Mouse (Mus musculus): Measurements from ENCODE around the gene Fam162a. TPM values are rescaled to one million over a fixed set of nuclear protein-coding genes. Genes with fewer than 3 reads are reported as not detected.
"Not testable (repeated sequence)": the region's sequence is repeated elsewhere in the genome, so short reads cannot be mapped to it uniquely, and the experiment has no call there.

Fam162a gene
- polyA plus RNA-seq (2016; fragmentation: Nextera tagmentation; extraction: Ambion mirVana): 311 and 320 TPM in 2 replicates

GRCm38 (mm10) chr16:36071450-36072379 lies at the start of gene Fam162a, which contains the start of gene Ccdc58:
Fam162a (minus strand) TSS chr16:36071594.
Ccdc58 (plus strand) TSS chr16:36071685.
- H3K4me2 ChIP-seq (replicated peaks): peak within 1 kb of the TSS; percentile 62
- H3K27ac ChIP-seq: peak within 1 kb of the TSS; percentile 98
- H3K9me3 ChIP-seq: no peaks in the 10 kb centered on the region
- H3K4me1 ChIP-seq: peaks cover 10% of the 10 kb centered on the region
- no peaks in the 10 kb centered on the region for H3K27me3 ChIP-seq
- peak; percentile 93 for ATAC-seq (ENCODE audit: insufficient number of reproducible peaks, insufficient read depth, low FRiP score, low TSS enrichment)
- peak within 1 kb of the TSS; percentile 77 for H3K4me3 ChIP-seq
- H3K36me3 ChIP-seq: no peaks in the 10 kb centered on the region
- WGBS: under 1% methylated on average over 81 of the region's 81 CpGs
- H3K9ac ChIP-seq: peak within 1 kb of the TSS; percentile 80

- H3K9ac ChIP-seq; H3K27me3 ChIP-seq; H3K27ac ChIP-seq; H3K4me2 ChIP-seq (replicated peaks); H3K4me1 ChIP-seq; H3K36me3 ChIP-seq; H3K9me3 ChIP-seq; H3K4me3 ChIP-seq; ATAC-seq (ENCODE audit: insufficient number of reproducible peaks, insufficient read depth, low FRiP score, low TSS enrichment): not testable (repeated sequence)
- 87% methylated on average over 6 of the region's 6 CpGs for WGBS
These were observed 44.4 kb upstream of the Fam162a start for GRCm38 (mm10) chr16:36115751-36116150.

GRCm38 (mm10) chr16:36111486-36111885 lies 40.1 kb upstream of the Fam162a start:
- not testable (repeated sequence) for H3K9ac ChIP-seq; H3K36me3 ChIP-seq; H3K4me1 ChIP-seq; ATAC-seq (ENCODE audit: insufficient number of reproducible peaks, insufficient read depth, low FRiP score, low TSS enrichment); H3K27me3 ChIP-seq; H3K4me2 ChIP-seq (replicated peaks); H3K27ac ChIP-seq; H3K9me3 ChIP-seq; H3K4me3 ChIP-seq

- no peaks in the 10 kb centered on the region for H3K4me1 ChIP-seq
- H3K9me3 ChIP-seq: no peaks in the 10 kb centered on the region
- H3K4me3 ChIP-seq: no peak overlapping the region
- no peaks in the 10 kb centered on the region for H3K27me3 ChIP-seq
- no peak overlapping the region for H3K9ac ChIP-seq
- 88% methylated on average over 1 of the region's 1 CpGs for WGBS
- H3K4me2 ChIP-seq (replicated peaks): no peak overlapping the region
- no peaks in the 10 kb centered on the region for H3K36me3 ChIP-seq
- no peak overlapping the region for H3K27ac ChIP-seq
- no peak for ATAC-seq (ENCODE audit: insufficient number of reproducible peaks, insufficient read depth, low FRiP score, low TSS enrichment)
These were observed 30.8 kb upstream of the Fam162a start for GRCm38 (mm10) chr16:36102211-36102610.

- Histone ChIP-seq H3K4me3 (no peak overlapping the region), H3K9ac (no peak overlapping the region), H3K9me3 (no peaks in the 10 kb centered on the region), H3K27ac (no peak overlapping the region), H3K4me1 (no peaks in the 10 kb centered on the region), H3K27me3 (no peaks in the 10 kb centered on the region), H3K4me2 (replicated peaks) (no peak overlapping the region), H3K36me3 (no peaks in the 10 kb centered on the region)
- 81% methylated on average over 1 of the region's 1 CpGs for WGBS
- ATAC-seq (ENCODE audit: insufficient number of reproducible peaks, insufficient read depth, low FRiP score, low TSS enrichment): no peak
These were observed 30.1 kb upstream of the Fam162a start for GRCm38 (mm10) chr16:36101526-36101925.

- not testable (repeated sequence) for H3K36me3 ChIP-seq; H3K4me3 ChIP-seq; H3K9me3 ChIP-seq; H3K27ac ChIP-seq; H3K27me3 ChIP-seq; H3K4me1 ChIP-seq; H3K9ac ChIP-seq; H3K4me2 ChIP-seq (replicated peaks); ATAC-seq (ENCODE audit: insufficient number of reproducible peaks, insufficient read depth, low FRiP score, low TSS enrichment)
- 89% methylated on average over 12 of the region's 12 CpGs for WGBS
These were observed 26.6 kb upstream of the Fam162a start for GRCm38 (mm10) chr16:36097813-36098499.

- Histone ChIP-seq H3K27me3 (no peaks in the 10 kb centered on the region), H3K4me3 (no peak overlapping the region), H3K9ac (no peak overlapping the region), H3K27ac (no peak overlapping the region), H3K4me2 (replicated peaks) (no peak overlapping the region), H3K9me3 (no peaks in the 10 kb centered on the region), H3K36me3 (peaks cover 15% of the 10 kb centered on the region; the same call in 1 of the 2 replicates), H3K4me1 (no peaks in the 10 kb centered on the region)
- WGBS: 78% methylated on average over 3 of the region's 3 CpGs
- ATAC-seq (ENCODE audit: insufficient number of reproducible peaks, insufficient read depth, low FRiP score, low TSS enrichment): no peak
These were observed 22.7 kb upstream of the Fam162a start for GRCm38 (mm10) chr16:36094079-36094478.

- no peak overlapping the region for H3K4me3 ChIP-seq
- ATAC-seq (ENCODE audit: insufficient number of reproducible peaks, insufficient read depth, low FRiP score, low TSS enrichment): no peak
- H3K4me1 ChIP-seq: no peaks in the 10 kb centered on the region
- 83% methylated on average over 11 of the region's 11 CpGs for WGBS
- H3K4me2 ChIP-seq (replicated peaks): no peak overlapping the region
- H3K27me3 ChIP-seq: no peaks in the 10 kb centered on the region
- no peak overlapping the region for H3K27ac ChIP-seq
- H3K36me3 ChIP-seq: peaks cover 33% of the 10 kb centered on the region
- H3K9me3 ChIP-seq: no peaks in the 10 kb centered on the region
- H3K9ac ChIP-seq: no peak overlapping the region
These were observed 19.6 kb upstream of the Fam162a start for GRCm38 (mm10) chr16:36090785-36091509.

GRCm38 (mm10) chr16:36089850-36090616 lies 18.6 kb upstream of the Fam162a start:
- Histone ChIP-seq H3K27me3 (no peaks in the 10 kb centered on the region), H3K9ac (no peak overlapping the region), H3K9me3 (no peaks in the 10 kb centered on the region), H3K4me1 (no peaks in the 10 kb centered on the region), H3K36me3 (peaks cover 42% of the 10 kb centered on the region), H3K27ac (no peak overlapping the region), H3K4me3 (no peak overlapping the region), H3K4me2 (replicated peaks) (no peak overlapping the region)
- WGBS: 81% methylated on average over 8 of the region's 8 CpGs
- ATAC-seq (ENCODE audit: insufficient number of reproducible peaks, insufficient read depth, low FRiP score, low TSS enrichment): no peak

- H3K4me2 ChIP-seq (replicated peaks): no peak overlapping the region
- no peak overlapping the region for H3K27ac ChIP-seq
- H3K9me3 ChIP-seq: no peaks in the 10 kb centered on the region
- no peaks in the 10 kb centered on the region for H3K4me1 ChIP-seq
- ATAC-seq (ENCODE audit: insufficient number of reproducible peaks, insufficient read depth, low FRiP score, low TSS enrichment): no peak
- H3K27me3 ChIP-seq: no peaks in the 10 kb centered on the region
- H3K9ac ChIP-seq: no peak overlapping the region
- peaks cover 45% of the 10 kb centered on the region for H3K36me3 ChIP-seq
- WGBS: 79% methylated on average over 7 of the region's 7 CpGs
- H3K4me3 ChIP-seq: no peak overlapping the region
These were observed 17.7 kb upstream of the Fam162a start for GRCm38 (mm10) chr16:36089065-36089464.

GRCm38 (mm10) chr16:36087846-36088245 lies 16.5 kb upstream of the Fam162a start:
- 95% methylated on average over 4 of the region's 4 CpGs for WGBS
- peaks cover 45% of the 10 kb centered on the region for H3K36me3 ChIP-seq

More at GRCm38 (mm10) chr16:36087846-36088245, 16.5 kb upstream of the Fam162a start:
- no peaks in the 10 kb centered on the region for H3K4me1 ChIP-seq
- H3K4me3 ChIP-seq: no peak overlapping the region
- ATAC-seq (ENCODE audit: insufficient number of reproducible peaks, insufficient read depth, low FRiP score, low TSS enrichment): no peak
- H3K9me3 ChIP-seq: no peaks in the 10 kb centered on the region
- H3K4me2 ChIP-seq (replicated peaks): no peak overlapping the region
- H3K9ac ChIP-seq: no peak overlapping the region
- H3K27ac ChIP-seq: no peak overlapping the region
- H3K27me3 ChIP-seq: no peaks in the 10 kb centered on the region
